Mouse (Mus musculus) heart, postnatal 0 days (tissue): ENCODE data around the gene Ccdc85b.

ENCODE experiments used
- CTCF ChIP-seq: IDR thresholded peaks from 2 replicates; pipeline ENCODE4 v1.5.1; 2016; ENCODE audit warnings: antibody characterized with exemption, control low read depth, low read depth
- EP300 ChIP-seq: IDR thresholded peaks from 2 replicates; pipeline ENCODE4 v1.6.1; 2016; ENCODE audit warnings: antibody characterized with exemption, low read depth

DNA sequence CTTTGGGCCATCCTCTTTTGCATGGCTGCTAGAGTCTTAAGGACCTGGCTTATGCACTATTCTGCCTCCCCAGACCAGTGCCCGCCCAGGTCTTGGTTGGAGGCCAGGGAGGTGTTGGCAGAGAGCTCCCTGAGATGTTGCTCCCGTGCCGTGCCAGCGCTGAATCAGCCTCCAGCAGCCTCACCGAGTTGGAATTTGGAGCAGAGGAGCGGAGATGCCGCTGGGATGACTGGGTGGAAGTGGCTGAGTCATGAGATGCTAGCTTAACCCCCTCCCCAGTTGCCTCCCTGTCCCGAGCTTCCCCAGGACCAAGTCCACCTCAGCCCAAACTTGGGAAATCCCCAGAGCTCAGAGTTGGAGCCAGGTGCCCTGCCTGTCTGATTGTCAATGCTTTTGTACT is 27.9 kb downstream of the Ccdc85b start:
- TF ChIP-seq CTCF (no peak), EP300 (no peak)
